Mouse (Mus musculus) bone marrow, adult 2 months (tissue): ENCODE data around the gene Limd1. TPM values are rescaled to one million over a fixed set of nuclear protein-coding genes. Genes with fewer than 3 reads are reported as not detected.

Experiments
- H3K27ac ChIP-seq: fragments of 200-500 bp; 2 replicates; pipeline ENCODE4 v1.5.1; 2012; ENCODE audit warnings: low read depth, mild to moderate bottlenecking, control low read depth, inconsistent platforms, low read length; ENCODE audit not compliant: control insufficient read depth, poor library complexity, insufficient read depth
- H3K4me1 ChIP-seq: fragments of 200-500 bp; 2 replicates; pipeline ENCODE4 v1.6.1; 2011; ENCODE audit warnings: low read length; ENCODE audit not compliant: control insufficient read depth, insufficient read depth
- H3K4me3 ChIP-seq: fragments of 200-500 bp; replicated peaks from 2 replicates; pipeline ENCODE3; 2011; ENCODE audit warnings: mild to moderate bottlenecking, low read depth, low read length, control low read depth; ENCODE audit not compliant: control insufficient read depth
- CTCF ChIP-seq: fragments of 200-500 bp; IDR thresholded peaks from 2 replicates; pipeline ENCODE4 v1.5.1; 2011; ENCODE audit warnings: low read length, control low read depth; ENCODE audit not compliant: control insufficient read depth, insufficient read depth
- POLR2A ChIP-seq: fragments of 200-500 bp; IDR thresholded peaks from 2 replicates; pipeline ENCODE4 v1.6.1; 2011; ENCODE audit warnings: low read depth, mild to moderate bottlenecking, control low read depth, low read length, borderline replicate concordance; ENCODE audit not compliant: control insufficient read depth
- WGBS: fragments of 180-500 bp; shearing (Covaris S2); methylation state at CpG from one replicate; pipeline ENCODE4 v1.1.7; 2018; 5-methylcytosine and 5-hydroxymethylcytosine counted together
- polyA plus RNA-seq: library from polyadenylated mRNA; stranded (reverse); fragments of >200 nt; gene quantifications from 2 replicates; pipeline ENCODE4 v1.2.4, GENCODE M21; 2011; ENCODE audit warnings: low replicate concordance; ENCODE audit not compliant: missing spikeins, insufficient read depth, insufficient read length

Gene Limd1
- polyA plus RNA-seq, 1 experiment: 19.0 TPM

DNA sequence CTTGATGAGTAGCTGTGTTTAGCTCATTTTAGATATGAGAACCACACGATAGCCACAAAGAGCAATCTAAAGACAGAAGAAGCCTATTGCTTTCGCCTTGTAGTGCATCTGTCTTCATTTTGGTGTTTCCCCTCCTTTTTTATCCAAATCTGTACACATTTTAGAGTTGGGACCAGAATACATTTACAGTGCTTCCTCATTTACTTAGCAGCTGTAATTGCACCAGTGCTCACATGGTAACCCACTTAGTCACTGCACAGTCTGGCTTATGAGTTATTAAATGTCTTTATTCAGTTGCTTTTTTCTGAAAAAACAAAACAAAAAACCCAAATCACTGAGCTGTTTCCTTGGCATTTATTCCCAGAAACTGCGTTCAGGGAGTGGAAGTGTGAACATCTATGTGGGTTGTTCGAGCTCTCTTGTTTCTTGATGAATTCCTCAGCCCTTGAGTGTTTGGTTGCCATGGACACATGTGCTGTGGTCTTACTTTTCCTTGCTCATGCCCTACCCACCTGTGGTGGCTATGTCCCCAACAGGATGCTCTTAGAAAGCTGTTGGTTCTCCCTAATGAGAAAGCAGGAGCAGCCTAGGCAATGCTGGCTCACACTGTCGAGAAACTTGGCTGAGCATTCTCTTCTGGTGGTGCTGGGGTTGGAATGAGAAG, 24.8 kb downstream of the Limd1 start:
- H3K27ac ChIP-seq: no peak overlapping the region
- H3K4me1 ChIP-seq: no peaks in the 10 kb centered on the region
- WGBS: 86% methylated on average over 5 of the region's 5 CpGs
- no peak overlapping the region for H3K4me3 ChIP-seq
- TF ChIP-seq CTCF (no peak), POLR2A (no peak)

DNA sequence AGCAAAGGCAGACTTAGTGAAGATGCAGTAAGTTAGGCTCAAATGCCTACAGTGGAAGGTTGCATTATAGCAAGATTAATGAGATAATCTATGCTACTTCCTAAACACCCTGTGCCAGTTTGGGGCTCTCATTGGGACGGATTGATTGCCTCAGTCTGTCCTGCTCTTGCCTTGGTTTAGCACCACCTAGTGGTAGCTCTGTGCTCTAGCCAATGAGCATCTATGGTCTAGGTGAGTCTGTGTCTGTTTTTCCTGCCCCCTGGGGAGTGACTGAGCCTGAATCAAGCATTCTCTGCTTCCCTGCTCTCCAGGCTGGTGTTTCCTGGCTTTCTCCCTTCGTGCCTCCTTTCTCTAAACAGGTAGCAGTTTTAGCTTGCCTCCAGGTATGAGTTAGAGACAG, 25.8 kb downstream of the Limd1 start:
- Histone ChIP-seq H3K27ac (no peak overlapping the region), H3K4me1 (no peaks in the 10 kb centered on the region), H3K4me3 (no peak overlapping the region)
- peak; percentile 91 for TF ChIP-seq CTCF
- no peak for TF ChIP-seq POLR2A
- 21% methylated on average over 2 of the region's 2 CpGs for WGBS

DNA sequence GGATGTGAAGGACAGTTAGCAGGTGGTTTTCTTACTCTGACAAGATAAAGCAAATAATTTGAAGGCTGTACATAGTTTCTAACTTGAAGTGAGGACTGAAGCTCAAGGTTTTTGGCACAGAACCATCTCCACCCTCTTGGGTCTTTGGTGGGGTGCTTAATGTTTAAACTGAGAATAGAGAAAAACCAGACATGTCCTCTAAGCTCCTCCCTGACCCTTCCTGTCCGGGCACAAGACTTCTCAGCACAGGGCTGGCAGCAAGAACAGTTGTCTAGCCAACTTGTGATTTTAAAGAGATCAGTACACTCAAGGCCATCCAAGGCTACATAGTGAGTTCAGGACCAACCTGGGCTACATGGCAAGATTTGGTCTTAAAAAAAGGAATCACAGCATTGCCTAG, 27.1 kb downstream of the Limd1 start:
- WGBS: 81% methylated on average over 1 of the region's 1 CpGs
- H3K4me1 ChIP-seq: no peaks in the 10 kb centered on the region
- no peak overlapping the region for H3K27ac ChIP-seq
- H3K4me3 ChIP-seq: no peak overlapping the region
- TF ChIP-seq POLR2A (no peak), CTCF (no peak)

DNA sequence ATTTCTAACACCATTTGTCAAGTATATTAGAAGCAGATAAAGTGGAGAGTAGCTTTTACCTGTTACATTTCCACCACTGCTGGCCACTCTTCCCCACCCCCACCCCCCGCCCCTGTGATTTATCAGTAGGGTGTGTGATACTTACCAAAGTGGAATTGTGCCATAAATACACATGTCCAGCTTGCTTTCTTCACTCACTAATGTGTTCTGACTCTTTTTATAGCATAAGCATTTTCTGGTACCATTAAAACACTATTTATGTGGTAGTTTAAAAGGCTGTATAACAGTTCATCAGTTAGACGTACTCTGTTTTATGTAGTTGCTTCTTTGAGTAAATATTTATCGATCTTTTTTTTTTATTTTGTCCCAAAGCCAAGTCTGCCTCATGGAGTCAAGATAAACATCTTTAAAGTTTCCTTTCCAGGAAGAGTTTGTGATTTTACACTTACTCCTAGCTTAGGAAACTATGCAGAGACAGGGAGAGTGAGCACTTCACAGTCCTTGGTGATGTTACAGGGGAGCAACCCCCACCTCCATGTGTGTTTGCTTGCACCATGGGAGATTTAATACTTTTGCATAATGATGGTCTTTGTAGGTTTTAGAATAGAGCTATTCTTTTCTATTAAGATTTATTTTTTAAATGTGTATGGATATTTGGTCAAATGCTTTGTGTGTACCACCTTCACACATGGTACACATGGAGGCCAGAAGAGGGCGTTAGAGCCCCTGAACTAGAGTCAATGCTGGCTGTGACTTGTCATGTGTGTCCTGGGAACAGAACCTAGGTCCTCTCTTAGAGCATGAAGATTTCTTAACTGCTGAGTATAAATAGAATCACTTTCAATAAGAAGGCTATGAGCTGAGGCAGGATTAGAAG, 28.0 kb downstream of the Limd1 start:
- no peak overlapping the region for H3K4me3 ChIP-seq
- no peak for TF ChIP-seq CTCF
- TF ChIP-seq POLR2A: no peak
- H3K4me1 ChIP-seq: no peaks in the 10 kb centered on the region
- 80% methylated on average over 4 of the region's 4 CpGs for WGBS
- H3K27ac ChIP-seq: no peak overlapping the region

DNA sequence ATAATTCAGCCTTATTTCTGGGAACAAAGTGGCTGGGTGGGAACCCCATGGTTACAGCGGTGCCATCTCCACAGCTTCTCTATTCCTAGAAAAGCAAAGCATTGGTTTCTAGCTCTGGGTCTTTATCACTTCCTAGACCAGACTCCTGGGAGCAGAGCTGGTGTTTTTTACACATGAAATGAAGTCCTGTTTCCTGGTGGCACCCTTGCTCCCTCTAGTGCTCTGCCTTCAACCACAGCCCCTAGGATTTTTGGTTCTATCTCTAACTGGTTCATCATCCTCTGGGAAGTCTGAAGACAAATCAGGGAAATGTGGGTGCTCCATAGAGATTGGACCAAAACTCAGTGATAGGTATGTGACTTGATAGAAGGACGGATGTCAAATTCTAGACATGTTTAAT, 28.9 kb downstream of the Limd1 start:
- 82% methylated on average over 2 of the region's 2 CpGs for WGBS
- no peak for TF ChIP-seq POLR2A
- TF ChIP-seq CTCF: no peak
- no peak overlapping the region for H3K27ac ChIP-seq
- H3K4me1 ChIP-seq: no peaks in the 10 kb centered on the region
- H3K4me3 ChIP-seq: no peak overlapping the region

DNA sequence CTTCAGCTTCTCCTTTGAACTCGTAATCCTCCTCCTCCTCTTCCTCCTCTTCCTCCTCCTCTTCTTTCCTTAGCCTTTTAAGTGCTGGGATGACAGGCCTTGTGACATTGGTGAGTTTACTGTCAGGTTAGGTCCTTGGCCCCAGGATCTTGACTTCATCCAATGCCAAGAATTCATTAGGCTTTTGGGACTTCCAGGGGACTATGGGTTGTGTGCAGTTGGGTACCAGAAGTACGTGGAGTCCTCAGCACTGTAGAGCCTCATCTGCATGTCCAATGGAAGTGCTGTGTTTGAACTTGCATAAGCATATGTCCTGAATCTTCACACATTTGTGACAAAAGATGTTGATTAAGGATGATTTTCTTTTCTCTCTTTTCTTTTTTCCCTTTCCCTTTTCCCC, 30.5 kb downstream of the Limd1 start:
- WGBS: 86% methylated on average over 2 of the region's 2 CpGs
- no peaks in the 10 kb centered on the region for H3K4me1 ChIP-seq
- no peak overlapping the region for H3K27ac ChIP-seq
- H3K4me3 ChIP-seq: no peak overlapping the region
- TF ChIP-seq CTCF: no peak
- TF ChIP-seq POLR2A: no peak

DNA sequence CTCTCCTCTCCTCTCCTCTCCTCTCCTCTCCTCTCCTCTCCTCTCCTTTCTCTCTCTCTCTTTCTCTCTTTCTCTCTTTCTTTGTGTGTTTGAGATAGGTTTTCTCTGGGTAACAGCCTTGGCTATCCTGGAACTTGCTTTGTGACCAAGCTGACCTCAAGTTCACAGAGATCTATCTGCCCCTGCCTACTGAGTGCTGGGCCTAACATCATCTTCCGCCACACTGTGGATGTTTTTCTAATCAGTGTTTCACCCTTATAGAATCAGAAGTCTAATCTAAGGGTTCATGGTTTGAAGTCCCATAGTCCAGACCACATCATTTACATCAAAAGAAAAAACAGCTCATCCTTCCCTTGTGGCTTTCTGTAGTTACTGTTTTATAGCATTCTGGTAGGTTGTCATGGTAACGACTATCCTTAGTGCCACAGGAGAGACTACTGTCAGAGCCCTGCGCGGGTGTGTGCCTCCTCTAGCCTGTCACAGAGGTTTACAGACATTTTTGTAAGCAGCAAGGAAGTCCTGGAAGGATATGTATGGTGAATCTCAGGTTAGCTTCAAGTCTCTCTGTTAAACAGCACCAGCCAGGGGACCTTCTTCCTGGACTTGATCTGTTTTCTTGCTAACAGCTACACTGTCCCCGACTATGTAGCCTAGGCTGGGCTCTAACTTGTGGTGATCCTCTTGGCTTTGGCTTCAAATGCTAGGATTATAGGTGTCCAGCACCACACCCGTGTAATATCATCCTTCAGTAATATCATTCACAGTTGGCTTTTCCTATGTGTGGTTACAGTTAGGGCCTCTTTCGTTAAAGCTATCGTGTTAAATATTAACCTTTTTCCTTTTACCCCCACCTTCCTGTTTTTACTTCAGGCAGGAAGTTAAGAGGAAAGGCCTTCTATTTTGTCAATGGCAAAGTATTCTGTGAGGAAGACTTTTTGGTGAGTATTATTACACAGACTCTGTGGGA, 31.4 kb downstream of the Limd1 start:
- Histone ChIP-seq H3K4me1 (no peaks in the 10 kb centered on the region), H3K27ac (no peak overlapping the region), H3K4me3 (no peak overlapping the region)
- WGBS: 37% methylated on average over 8 of the region's 8 CpGs
- TF ChIP-seq POLR2A: no peak
- no peak for TF ChIP-seq CTCF

DNA sequence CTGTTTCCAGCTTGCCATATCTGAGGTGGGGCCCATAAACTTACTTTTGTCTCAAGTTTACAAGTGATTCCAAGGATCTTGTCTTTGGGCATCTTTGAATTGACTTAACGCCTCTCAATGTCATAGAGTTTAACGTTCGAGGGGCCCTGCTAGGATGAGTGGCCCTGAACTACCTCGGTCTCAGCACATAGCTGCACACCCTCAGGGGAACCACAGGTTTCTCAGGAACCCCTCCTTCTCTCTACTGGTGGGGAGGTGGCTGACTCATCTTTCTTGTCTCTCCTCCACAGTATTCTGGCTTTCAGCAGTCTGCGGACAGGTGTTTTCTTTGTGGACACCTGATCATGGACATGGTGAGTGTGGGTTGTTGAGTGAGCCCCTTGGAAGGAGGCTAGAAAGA, 32.4 kb downstream of the Limd1 start:
- TF ChIP-seq CTCF (no peak), POLR2A (no peak)
- no peaks in the 10 kb centered on the region for H3K4me1 ChIP-seq
- H3K4me3 ChIP-seq: no peak overlapping the region
- H3K27ac ChIP-seq: no peak overlapping the region
- 93% methylated on average over 5 of the region's 5 CpGs for WGBS
